Mouse (Mus musculus) hindbrain, embryonic 12.5 days (tissue): ENCODE data around the gene Nfkb1. TPM values are rescaled to one million over a fixed set of nuclear protein-coding genes. Genes with fewer than 3 reads are reported as not detected.

ENCODE experiments used
- ATAC-seq: fragments of 200-750 bp; cut with Nextera tagmentation; 2 replicates; pipeline ENCODE4 v1.8.0; 2017; ENCODE audit warnings: moderate TSS enrichment; ENCODE audit not compliant: low FRiP score
- H3K27ac ChIP-seq: fragments of 300-500 bp; sonication (generic); 2 replicates; pipeline ENCODE4 v1.5.1; 2016; ENCODE audit warnings: mild to moderate bottlenecking
- H3K27me3 ChIP-seq: fragments of 300-500 bp; sonication (generic); 2 replicates; pipeline ENCODE4 v1.6.1; 2016; ENCODE audit warnings: mild to moderate bottlenecking
- H3K36me3 ChIP-seq: fragments of 300-500 bp; sonication (generic); 2 replicates; pipeline ENCODE4 v1.6.1; 2016; ENCODE audit warnings: mild to moderate bottlenecking
- H3K4me1 ChIP-seq: fragments of 300-500 bp; sonication (generic); 2 replicates; pipeline ENCODE4 v1.6.1; 2016
- H3K4me2 ChIP-seq: fragments of 300-500 bp; sonication (generic); replicated peaks from 2 replicates; pipeline ENCODE4 v1.6.1; 2016; ENCODE audit warnings: mild to moderate bottlenecking
- H3K4me3 ChIP-seq: fragments of 300-500 bp; sonication (generic); 2 replicates; pipeline ENCODE4 v1.5.1; 2016; ENCODE audit warnings: mild to moderate bottlenecking
- H3K9ac ChIP-seq: fragments of 300-500 bp; sonication (generic); 2 replicates; pipeline ENCODE4 v1.6.1; 2016; ENCODE audit warnings: mild to moderate bottlenecking, moderate library complexity
- H3K9me3 ChIP-seq: fragments of 300-500 bp; sonication (generic); replicated peaks from 2 replicates; pipeline ENCODE4 v1.6.1; 2016; ENCODE audit warnings: mild to moderate bottlenecking
- WGBS: fragments of 180-500 bp; shearing (Covaris S2); methylation state at CpG from one replicate; pipeline ENCODE4 v1.1.7; 2016; 5-methylcytosine and 5-hydroxymethylcytosine counted together
- polyA plus RNA-seq: library from polyadenylated mRNA; unstranded; fragments of >200 nt; fragmentation: Nextera tagmentation; extraction: Ambion mirVana; gene quantifications from 2 replicates; pipeline ENCODE4 v1.2.1, GENCODE M21; 2016

The Nfkb1 gene
- polyA plus RNA-seq, 1 experiment from 2014 or later, result 11.1 TPM

DNA sequence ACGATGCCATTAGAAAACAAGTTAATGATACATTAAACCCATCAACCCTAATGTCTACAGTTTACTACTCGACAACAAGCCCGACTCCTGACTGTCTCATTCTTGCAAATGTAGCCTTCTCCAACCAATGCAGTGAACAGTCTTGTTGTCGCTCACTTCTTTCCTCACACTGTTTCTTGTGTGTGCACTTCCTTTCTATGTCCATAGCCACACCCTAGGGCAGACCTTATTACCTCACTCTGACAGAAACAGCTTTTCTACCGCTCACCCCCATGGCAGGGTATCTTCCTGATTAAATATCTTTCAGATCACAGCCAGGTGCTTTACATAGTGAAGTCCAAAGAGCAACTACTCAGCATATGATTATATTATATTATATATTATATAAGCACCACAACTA is 15.9 kb downstream of the Nfkb1 start:
- peaks cover 20% of the 10 kb centered on the region for H3K4me1 ChIP-seq
- no peaks in the 10 kb centered on the region for H3K9me3 ChIP-seq
- no peak overlapping the region for H3K27ac ChIP-seq
- no peak for ATAC-seq
- H3K27me3 ChIP-seq, result no peaks in the 10 kb centered on the region
- H3K4me3 ChIP-seq, result no peak overlapping the region
- no peaks in the 10 kb centered on the region for H3K36me3 ChIP-seq
- no peak overlapping the region for H3K4me2 ChIP-seq
- 89% methylated on average over 5 of the region's 5 CpGs for WGBS
- H3K9ac ChIP-seq, result no peak overlapping the region

DNA sequence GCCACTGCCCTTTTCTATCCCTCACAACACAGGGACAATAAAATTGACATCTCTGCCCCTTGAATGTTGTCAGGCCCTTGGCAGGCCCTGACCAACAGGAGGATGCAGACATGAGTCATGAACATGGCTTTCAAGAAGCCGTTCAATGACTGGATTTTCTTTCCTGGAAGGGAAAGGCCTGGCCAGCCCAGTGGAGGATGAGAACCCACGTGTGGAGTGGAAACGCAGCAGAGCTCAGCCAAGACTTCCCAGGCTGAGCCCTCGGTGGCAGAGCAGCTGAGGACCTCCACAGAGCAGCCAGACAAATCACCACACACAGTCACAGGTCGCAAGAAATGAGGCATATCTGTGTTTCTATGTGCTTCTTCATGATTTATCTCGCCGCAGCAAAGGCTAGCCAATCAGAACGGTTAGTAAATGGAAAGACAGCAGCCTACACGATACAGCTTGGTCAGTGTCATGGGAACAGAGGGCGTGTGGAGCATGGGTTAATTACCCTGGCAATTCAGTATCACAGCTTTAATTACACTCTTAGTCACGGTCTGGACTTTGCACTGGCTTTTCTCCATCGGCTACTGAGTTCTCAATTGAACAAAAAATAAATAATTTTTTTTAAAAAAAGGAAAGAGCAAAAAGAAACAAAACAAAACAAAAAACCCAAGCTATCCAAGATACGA is 16.5 kb downstream of the Nfkb1 start:
- H3K27me3 ChIP-seq, result no peaks in the 10 kb centered on the region
- peaks cover 20% of the 10 kb centered on the region for H3K4me1 ChIP-seq
- no peak overlapping the region for H3K9ac ChIP-seq
- peak; percentile 80 for ATAC-seq
- peak overlapping the region; percentile 25; the same call in 1 of the 2 replicates for H3K27ac ChIP-seq
- no peak overlapping the region for H3K4me3 ChIP-seq
- no peaks in the 10 kb centered on the region for H3K9me3 ChIP-seq
- 0 out of 2 replicates have a peak overlapping the region, but pooled peaks have one; percentile 15 for H3K4me2 ChIP-seq
- H3K36me3 ChIP-seq, result no peaks in the 10 kb centered on the region
- WGBS, result 58% methylated on average over 13 of the region's 13 CpGs

DNA sequence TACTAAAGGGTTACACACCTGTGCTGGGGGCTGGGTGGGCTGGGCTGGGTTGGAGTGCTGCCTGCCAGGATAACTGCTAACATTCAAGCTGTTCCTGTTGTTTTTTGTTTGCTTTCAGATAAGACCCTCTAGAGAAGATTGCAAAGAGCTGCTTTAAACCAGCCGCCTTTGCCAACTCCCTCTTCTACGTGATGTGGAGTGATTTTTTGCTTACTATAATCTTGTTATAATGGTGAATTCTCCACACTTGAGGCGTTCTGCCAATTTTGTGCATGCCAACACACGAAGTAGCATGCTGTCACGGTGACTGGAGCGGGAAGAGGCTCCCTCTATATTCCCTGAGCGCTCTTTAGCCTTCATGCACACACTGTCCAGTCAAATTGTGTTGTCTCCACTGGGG is 17.7 kb downstream of the Nfkb1 start:
- Histone ChIP-seq H3K4me1 (peaks cover 20% of the 10 kb centered on the region), H3K4me3 (no peak overlapping the region), H3K27me3 (no peaks in the 10 kb centered on the region), H3K4me2 (no peak overlapping the region), H3K9ac (no peak overlapping the region), H3K27ac (no peak overlapping the region), H3K36me3 (no peaks in the 10 kb centered on the region), H3K9me3 (no peaks in the 10 kb centered on the region)
- 61% methylated on average over 7 of the region's 7 CpGs for WGBS
- ATAC-seq, result no peak

- H3K4me1 ChIP-seq, result peaks cover 20% of the 10 kb centered on the region
- H3K27ac ChIP-seq, result no peak overlapping the region
- no peak overlapping the region for H3K4me2 ChIP-seq
- H3K4me3 ChIP-seq, result no peak overlapping the region
- no peak overlapping the region for H3K9ac ChIP-seq
- no peaks in the 10 kb centered on the region for H3K9me3 ChIP-seq
- H3K36me3 ChIP-seq, result no peaks in the 10 kb centered on the region
- 94% methylated on average over 4 of the region's 4 CpGs for WGBS
- ATAC-seq, result no peak
- no peaks in the 10 kb centered on the region for H3K27me3 ChIP-seq
These were observed 18.3 kb downstream of the Nfkb1 start for GRCm38 (mm10) chr3:135673041-135673440.

DNA sequence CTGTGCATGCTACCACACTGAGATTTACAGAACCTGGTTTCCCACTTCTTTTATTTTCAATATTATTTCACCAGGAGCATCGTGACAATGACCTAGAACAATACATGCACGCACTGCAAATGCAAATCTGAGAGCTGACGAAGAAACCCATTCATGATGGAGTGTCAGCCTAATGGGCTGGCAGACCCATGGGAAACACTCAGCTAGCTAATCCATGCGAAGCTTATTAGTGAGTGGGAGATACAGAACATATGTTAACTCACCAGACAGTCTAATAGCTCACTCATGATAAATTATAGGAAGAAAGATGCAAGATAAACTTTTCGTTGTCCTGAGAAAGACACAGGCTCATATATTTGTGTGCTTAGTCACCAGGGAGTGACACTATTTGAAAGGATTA is 19.2 kb downstream of the Nfkb1 start:
- Histone ChIP-seq H3K27me3 (no peaks in the 10 kb centered on the region), H3K9ac (no peak overlapping the region), H3K36me3 (no peaks in the 10 kb centered on the region), H3K4me1 (peaks cover 20% of the 10 kb centered on the region), H3K27ac (peak overlapping the region; percentile 52; the same call in 1 of the 2 replicates), H3K4me2 (no peak overlapping the region), H3K4me3 (no peak overlapping the region), H3K9me3 (no peaks in the 10 kb centered on the region)
- ATAC-seq, result peak; percentile 65
- WGBS, result 59% methylated on average over 5 of the region's 5 CpGs

- Histone ChIP-seq H3K27ac (peak overlapping the region; percentile 35; the same call in 1 of the 2 replicates), H3K4me3 (no peak overlapping the region), H3K27me3 (no peaks in the 10 kb centered on the region), H3K9me3 (no peaks in the 10 kb centered on the region), H3K4me2 (no peak overlapping the region), H3K9ac (no peak overlapping the region), H3K4me1 (peaks cover 22% of the 10 kb centered on the region), H3K36me3 (0 out of 2 replicates have a peak, but pooled peaks cover 2% of the 10 kb centered on the region)
- WGBS, result 78% methylated on average over 4 of the region's 4 CpGs
- ATAC-seq, result no peak
These were observed 20.5 kb downstream of the Nfkb1 start for GRCm38 (mm10) chr3:135670869-135671268.

GRCm38 (mm10) chr3:135667084-135667483 is 24.3 kb downstream of the Nfkb1 start:
- Histone ChIP-seq H3K9ac (no peak overlapping the region), H3K4me1 (0 out of 2 replicates have a peak, but pooled peaks cover 8% of the 10 kb centered on the region), H3K27me3 (no peaks in the 10 kb centered on the region), H3K9me3 (no peaks in the 10 kb centered on the region), H3K36me3 (peaks cover 13% of the 10 kb centered on the region), H3K4me3 (no peak overlapping the region), H3K4me2 (no peak overlapping the region), H3K27ac (no peak overlapping the region)
- no peak for ATAC-seq
- WGBS, result 96% methylated on average over 3 of the region's 3 CpGs

GRCm38 (mm10) chr3:135665777-135666259 is 25.5 kb downstream of the Nfkb1 start:
- Histone ChIP-seq H3K4me3 (no peak overlapping the region), H3K36me3 (peaks cover 14% of the 10 kb centered on the region), H3K27ac (no peak overlapping the region), H3K9me3 (no peaks in the 10 kb centered on the region), H3K4me2 (no peak overlapping the region), H3K4me1 (0 out of 2 replicates have a peak, but pooled peaks cover 8% of the 10 kb centered on the region), H3K9ac (no peak overlapping the region), H3K27me3 (no peaks in the 10 kb centered on the region)
- 88% methylated on average over 6 of the region's 6 CpGs for WGBS
- no peak for ATAC-seq

DNA sequence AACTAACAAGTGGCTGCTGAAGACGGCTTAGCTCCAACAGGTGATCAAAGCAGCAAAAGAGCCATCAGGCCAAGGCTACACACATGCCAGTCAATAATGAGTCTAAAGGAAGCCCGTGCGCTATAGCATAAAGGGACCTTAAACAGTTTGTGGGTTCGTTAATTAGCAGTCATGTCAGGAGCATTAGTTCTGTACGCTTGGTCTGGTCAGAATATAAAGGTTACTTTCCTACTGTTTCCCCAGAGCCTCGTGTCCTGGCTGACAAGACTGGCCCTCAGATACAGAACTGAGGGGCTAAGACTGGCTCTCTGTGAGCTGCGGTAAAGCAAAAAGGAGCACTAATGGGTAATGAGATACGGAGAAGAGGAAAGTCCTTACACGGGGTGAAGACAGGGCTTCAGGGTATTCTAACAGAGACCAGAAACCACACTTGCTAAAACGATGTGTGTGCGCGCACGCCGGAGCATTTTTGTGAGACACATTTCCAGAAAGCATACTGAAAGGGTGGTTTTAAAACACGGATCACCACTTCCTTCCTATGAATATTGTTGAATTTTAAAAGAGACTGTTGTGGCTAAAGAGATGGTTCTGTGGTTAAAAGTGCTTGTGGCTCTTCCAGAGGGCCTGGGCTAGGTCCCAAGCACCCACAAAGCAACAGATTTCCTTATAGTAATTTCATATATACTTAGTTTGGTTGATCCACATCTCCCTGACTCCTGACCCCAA is 29.0 kb downstream of the Nfkb1 start:
- no peaks in the 10 kb centered on the region for H3K27me3 ChIP-seq
- no peak for ATAC-seq
- H3K36me3 ChIP-seq, result peaks cover 21% of the 10 kb centered on the region
- H3K4me3 ChIP-seq, result no peak overlapping the region
- 85% methylated on average over 15 of the region's 15 CpGs for WGBS
- no peaks in the 10 kb centered on the region for H3K9me3 ChIP-seq
- 0 out of 2 replicates have a peak, but pooled peaks cover 8% of the 10 kb centered on the region for H3K4me1 ChIP-seq
- H3K4me2 ChIP-seq, result no peak overlapping the region
- H3K27ac ChIP-seq, result no peak overlapping the region
- no peak overlapping the region for H3K9ac ChIP-seq

DNA sequence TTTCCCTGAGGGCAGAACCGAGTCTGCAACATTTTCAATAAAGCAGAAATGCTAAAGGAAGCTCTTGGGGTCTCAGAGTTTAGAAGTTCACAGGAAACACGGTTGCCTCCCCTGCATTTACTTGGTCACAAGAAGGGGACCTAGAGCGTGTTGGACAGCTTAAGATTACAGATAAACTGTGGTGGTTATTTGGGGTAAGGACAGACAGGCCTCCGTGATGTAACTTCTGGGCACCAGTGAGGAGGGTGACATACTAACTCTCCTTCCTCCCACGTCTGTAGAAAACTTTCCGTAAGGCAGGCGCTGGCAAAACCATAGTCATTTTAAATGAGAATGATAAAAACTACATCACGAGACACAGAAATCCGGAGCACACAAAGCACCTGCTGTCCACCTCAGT is 29.6 kb downstream of the Nfkb1 start:
- H3K4me1 ChIP-seq, result 0 out of 2 replicates have a peak, but pooled peaks cover 8% of the 10 kb centered on the region
- peaks cover 21% of the 10 kb centered on the region for H3K36me3 ChIP-seq
- no peak overlapping the region for H3K9ac ChIP-seq
- no peak for ATAC-seq
- 92% methylated on average over 9 of the region's 9 CpGs for WGBS
- no peaks in the 10 kb centered on the region for H3K27me3 ChIP-seq
- H3K4me2 ChIP-seq, result no peak overlapping the region
- H3K27ac ChIP-seq, result no peak overlapping the region
- no peaks in the 10 kb centered on the region for H3K9me3 ChIP-seq
- no peak overlapping the region for H3K4me3 ChIP-seq

GRCm38 (mm10) chr3:135658540-135659097 is 32.7 kb downstream of the Nfkb1 start:
- no peak overlapping the region for H3K4me2 ChIP-seq
- H3K27me3 ChIP-seq, result no peaks in the 10 kb centered on the region
- no peak overlapping the region for H3K27ac ChIP-seq
- 90% methylated on average over 7 of the region's 7 CpGs for WGBS
- no peaks in the 10 kb centered on the region for H3K9me3 ChIP-seq
- H3K36me3 ChIP-seq, result peaks cover 17% of the 10 kb centered on the region
- no peak for ATAC-seq
- H3K4me3 ChIP-seq, result no peak overlapping the region
- H3K9ac ChIP-seq, result no peak overlapping the region
- no peaks in the 10 kb centered on the region for H3K4me1 ChIP-seq

GRCm38 (mm10) chr3:135656156-135656555 is 35.2 kb downstream of the Nfkb1 start:
- 95% methylated on average over 4 of the region's 4 CpGs for WGBS

More at GRCm38 (mm10) chr3:135656156-135656555, 35.2 kb downstream of the Nfkb1 start:
- Histone ChIP-seq H3K4me2 (no peak overlapping the region), H3K4me3 (no peak overlapping the region), H3K4me1 (no peaks in the 10 kb centered on the region; the same call in 1 of the 2 replicates), H3K36me3 (peaks cover 13% of the 10 kb centered on the region; the same call in 1 of the 2 replicates), H3K9me3 (no peaks in the 10 kb centered on the region), H3K27ac (no peak overlapping the region), H3K27me3 (no peaks in the 10 kb centered on the region), H3K9ac (no peak overlapping the region)
- no peak for ATAC-seq
